Mouse (Mus musculus): Measurements from ENCODE around the gene Slc35f4. TPM values are rescaled to one million over a fixed set of nuclear protein-coding genes. Genes with fewer than 3 reads are reported as not detected.

The Slc35f4 gene
- polyA plus RNA-seq (2012; rRNA removed), result 5.0 and 5.6 TPM in 2 replicates

GRCm38 (mm10) chr14:49525931-49526291 is at the start of gene Slc35f4:
Slc35f4 (minus strand) TSS chr14:49526046.

All from central nervous system, embryonic 14 days (tissue).